Mouse (Mus musculus) brain, embryonic 14.5 days (tissue): ENCODE measurements around the gene Cubn.

ENCODE experiments used
- CTCF ChIP-seq: fragments of 200-500 bp; IDR thresholded peaks from 2 replicates; pipeline ENCODE4 v1.5.1; 2012; ENCODE audit warnings: inconsistent platforms, mild to moderate bottlenecking, moderate library complexity, borderline replicate concordance; ENCODE audit not compliant: insufficient read depth, insufficient read length; ENCODE audit errors: extremely low read depth
- POLR2A ChIP-seq: fragments of 200-500 bp; IDR thresholded peaks from 2 replicates; pipeline ENCODE4 v1.6.1; 2012; ENCODE audit warnings: mild to moderate bottlenecking, inconsistent platforms, borderline replicate concordance; ENCODE audit not compliant: poor library complexity, insufficient read depth, insufficient read length, severe bottlenecking; ENCODE audit errors: extremely low read depth

- TF ChIP-seq POLR2A (no peak), CTCF (no peak)
Observed at GRCm38 (mm10) chr2:13527125-13527524, 35.5 kb upstream of the Cubn start.
